Mouse (Mus musculus) E14TG2a.4 (cell line): ENCODE data around the gene Rnf43.
A peak's percentile ranks its signal among the peaks of the same experiment; 100 is the strongest.

ENCODE experiments used
- H3K27me3 ChIP-seq: 2 replicates; pipeline ENCODE4 v1.6.1; 2014; ENCODE audit warnings: low read length, control low read depth; ENCODE audit not compliant: insufficient read depth
- H3K36me3 ChIP-seq: 2 replicates; pipeline ENCODE4 v1.6.1; 2014; ENCODE audit warnings: low read length, control low read depth; ENCODE audit not compliant: insufficient read depth
- H3K4me1 ChIP-seq: replicated peaks from 2 replicates; pipeline ENCODE4 v1.6.1; 2014; ENCODE audit warnings: low read depth, low read length, control low read depth
- H3K4me3 ChIP-seq: replicated peaks from 2 replicates; pipeline ENCODE4 v1.5.1; 2014; ENCODE audit warnings: mild to moderate bottlenecking, low read length
- H3K9me3 ChIP-seq: 2 replicates; pipeline ENCODE4 v1.6.1; 2014; ENCODE audit warnings: low read length, control low read depth
- CTCF ChIP-seq: conservative IDR thresholded peaks from 2 replicates; pipeline ENCODE4 v1.5.1; 2014; ENCODE audit warnings: low read length
- NANOG ChIP-seq: IDR thresholded peaks from 2 replicates; pipeline ENCODE4 v1.6.1; 2014; ENCODE audit warnings: borderline replicate concordance, low read length, mixed read lengths
- POU5F1 ChIP-seq: IDR thresholded peaks from 2 replicates; pipeline ENCODE4 v1.6.1; 2014; ENCODE audit warnings: low read length, borderline replicate concordance

The Rnf43 gene

DNA sequence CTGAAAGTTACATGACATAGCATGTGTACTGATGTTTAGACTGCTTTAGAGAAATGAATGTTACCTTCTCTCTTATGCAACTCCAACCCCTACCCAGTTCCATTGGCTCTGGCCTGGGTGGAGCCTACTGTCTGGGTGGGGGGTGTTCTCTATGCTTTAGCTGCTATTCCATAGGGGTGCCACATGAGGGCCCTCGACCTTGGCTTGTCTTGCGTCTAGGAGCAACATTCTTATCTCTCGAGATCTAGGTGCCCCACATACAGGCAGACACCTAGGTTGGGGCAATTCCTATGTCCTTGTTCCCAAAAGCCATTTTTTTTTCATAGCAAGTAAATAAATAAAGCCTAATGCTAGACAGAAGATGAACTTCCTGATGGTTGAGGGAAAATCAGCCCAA, 97.1 kb downstream of the Rnf43 start:
- Histone ChIP-seq H3K9me3 (peaks cover 3% of the 10 kb centered on the region), H3K4me1 (peaks cover 47% of the 10 kb centered on the region), H3K36me3 (no peaks in the 10 kb centered on the region), H3K27me3 (peaks cover 48% of the 10 kb centered on the region), H3K4me3 (no peak overlapping the region)
- TF ChIP-seq CTCF (peak; percentile 54), POU5F1 (no peak)

GRCm38 (mm10) chr11:87760301-87761081, 98.0 kb downstream of the Rnf43 start, which contains the start of gene Tspoap1:
Gene Tspoap1, plus strand, starts transcription at chr11:87760541.
- Histone ChIP-seq H3K36me3 (no peaks in the 10 kb centered on the region), H3K9me3 (no peaks in the 10 kb centered on the region), H3K4me1 (peaks cover 51% of the 10 kb centered on the region), H3K4me3 (no peak within 1 kb of the TSS), H3K27me3 (peaks cover 56% of the 10 kb centered on the region)
- no peak for TF ChIP-seq NANOG
- TF ChIP-seq POU5F1 = no peak
- no peak for TF ChIP-seq CTCF

DNA sequence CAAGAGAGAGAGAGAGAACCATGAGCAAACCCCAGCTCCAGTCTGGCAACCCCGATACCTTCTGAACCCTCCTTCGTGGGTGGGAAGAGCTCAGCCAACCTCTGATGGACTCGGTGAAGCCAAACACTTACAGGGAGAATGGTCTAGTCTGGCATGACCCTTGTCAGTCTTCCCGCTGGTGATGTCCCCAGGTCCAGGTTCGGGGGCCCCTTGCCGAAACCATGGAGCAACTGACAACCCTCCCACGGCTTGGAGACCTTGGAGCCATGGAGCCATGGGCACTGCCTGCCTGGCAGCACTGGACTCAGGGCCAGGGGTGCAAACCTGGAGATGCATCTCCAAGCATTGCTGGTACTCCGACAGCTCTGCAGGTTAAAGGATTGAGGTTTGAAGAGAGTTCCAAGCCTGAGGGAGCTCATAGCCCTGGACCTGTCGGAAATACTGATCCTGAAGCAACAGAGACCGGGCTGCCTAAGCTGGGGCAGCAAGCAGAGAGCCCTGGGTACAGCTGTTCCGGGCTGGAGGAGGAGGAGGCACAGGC, 98.7 kb downstream of the Rnf43 start:
- H3K36me3 ChIP-seq = no peaks in the 10 kb centered on the region
- H3K4me3 ChIP-seq = no peak overlapping the region
- H3K27me3 ChIP-seq = peaks cover 64% of the 10 kb centered on the region
- no peaks in the 10 kb centered on the region for H3K9me3 ChIP-seq
- peaks cover 48% of the 10 kb centered on the region for H3K4me1 ChIP-seq
- TF ChIP-seq CTCF = no peak
- no peak for TF ChIP-seq NANOG

DNA sequence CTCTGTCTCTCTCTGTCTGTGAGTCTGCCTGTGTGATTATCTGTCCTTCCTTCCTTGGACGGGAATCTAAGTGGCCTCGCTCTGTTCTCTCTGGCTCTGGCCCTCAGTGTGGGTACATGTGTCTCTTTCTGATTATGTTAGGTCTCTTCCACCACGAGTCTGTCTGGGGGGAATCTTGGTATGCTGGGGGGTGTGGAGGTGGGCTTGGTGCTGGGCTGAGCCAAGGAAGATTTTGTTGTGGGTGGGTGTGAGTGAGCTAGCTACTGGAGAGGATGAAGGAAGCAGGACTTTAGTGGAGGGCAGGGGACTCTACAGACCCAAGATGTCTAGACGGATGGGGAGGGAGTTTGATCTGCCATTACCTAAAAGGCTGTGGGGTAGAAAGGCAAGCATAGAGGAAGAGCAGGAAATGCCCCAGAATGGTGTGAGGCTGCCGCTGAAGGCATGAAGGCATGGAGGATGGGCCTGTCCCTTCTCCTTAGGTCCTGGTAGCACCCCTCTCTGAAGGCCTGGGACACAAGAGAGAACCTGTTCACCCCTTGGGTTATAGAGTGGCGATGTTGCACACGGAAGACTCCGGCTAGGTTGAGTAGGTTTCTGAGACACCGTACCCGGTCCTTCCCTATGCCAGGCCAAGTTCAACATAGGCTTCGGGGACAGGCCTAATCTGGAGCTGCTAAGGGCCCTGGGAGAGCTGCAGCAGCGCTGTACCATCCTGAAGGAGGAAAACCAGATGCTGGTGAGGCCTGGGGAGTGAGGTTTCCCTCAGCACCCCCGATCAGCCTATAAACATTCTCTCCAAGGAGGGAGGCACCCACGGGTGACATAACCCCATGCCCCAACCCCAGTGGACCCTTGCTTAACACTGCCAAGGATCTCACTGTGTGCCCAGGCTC, 99.5 kb downstream of the Rnf43 start:
- Histone ChIP-seq H3K9me3 (no peaks in the 10 kb centered on the region), H3K4me3 (no peak overlapping the region), H3K4me1 (peaks cover 43% of the 10 kb centered on the region), H3K27me3 (peaks cover 72% of the 10 kb centered on the region), H3K36me3 (no peaks in the 10 kb centered on the region)
- TF ChIP-seq POU5F1 (no peak), CTCF (no peak), NANOG (no peak)

GRCm38 (mm10) chr11:87762702-87763385, 100.3 kb downstream of the Rnf43 start:
- TF ChIP-seq CTCF = no peak
- H3K4me3 ChIP-seq = peak overlapping the region; percentile 81
- H3K9me3 ChIP-seq = no peaks in the 10 kb centered on the region
- H3K36me3 ChIP-seq = no peaks in the 10 kb centered on the region
- H3K27me3 ChIP-seq = peaks cover 80% of the 10 kb centered on the region
- peaks cover 40% of the 10 kb centered on the region for H3K4me1 ChIP-seq

DNA sequence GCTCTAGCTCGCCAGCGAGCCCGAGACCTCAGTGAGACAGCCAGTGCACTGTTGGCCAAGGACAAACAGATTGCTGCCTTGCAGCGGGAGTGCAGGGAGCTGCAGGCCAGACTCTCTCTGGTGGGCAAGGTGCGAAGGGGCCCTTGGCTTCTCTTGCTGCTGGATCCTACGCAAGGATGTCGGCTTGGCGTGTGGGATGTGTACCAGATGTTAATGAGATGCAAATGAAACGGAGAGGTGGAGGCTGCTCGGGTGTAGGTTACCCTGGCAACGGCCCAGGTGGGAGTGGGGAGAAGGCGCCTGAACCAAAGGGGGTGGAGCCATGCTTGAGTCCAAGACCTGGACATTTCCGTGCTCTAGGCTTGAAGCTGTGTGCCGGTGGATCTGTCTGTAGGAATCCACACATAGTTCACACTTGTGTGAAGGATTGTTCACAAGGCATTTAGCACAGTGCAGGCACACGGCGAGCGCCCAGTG, 101.0 kb downstream of the Rnf43 start:
- no peak for TF ChIP-seq POU5F1
- TF ChIP-seq CTCF = no peak
- no peak for TF ChIP-seq NANOG
- Histone ChIP-seq H3K9me3 (no peaks in the 10 kb centered on the region), H3K4me1 (peaks cover 40% of the 10 kb centered on the region), H3K36me3 (no peaks in the 10 kb centered on the region), H3K27me3 (peaks cover 87% of the 10 kb centered on the region), H3K4me3 (peak overlapping the region; percentile 81)

- H3K9me3 ChIP-seq = no peaks in the 10 kb centered on the region
- TF ChIP-seq NANOG (no peak), CTCF (no peak), POU5F1 (no peak)
- H3K4me3 ChIP-seq = peak overlapping the region; percentile 81
- no peaks in the 10 kb centered on the region for H3K36me3 ChIP-seq
- peaks cover 40% of the 10 kb centered on the region for H3K4me1 ChIP-seq
- H3K27me3 ChIP-seq = peaks cover 89% of the 10 kb centered on the region
These were observed 101.7 kb downstream of the Rnf43 start for GRCm38 (mm10) chr11:87763988-87764876.
